Mouse (Mus musculus): Measurements from ENCODE around the gene Syt5. TPM values are rescaled to one million over a fixed set of nuclear protein-coding genes. Genes with fewer than 3 reads are reported as not detected.

Syt5 gene
- polyA plus RNA-seq, 1 experiment from 2014 or later, result 0.78 TPM

DNA sequence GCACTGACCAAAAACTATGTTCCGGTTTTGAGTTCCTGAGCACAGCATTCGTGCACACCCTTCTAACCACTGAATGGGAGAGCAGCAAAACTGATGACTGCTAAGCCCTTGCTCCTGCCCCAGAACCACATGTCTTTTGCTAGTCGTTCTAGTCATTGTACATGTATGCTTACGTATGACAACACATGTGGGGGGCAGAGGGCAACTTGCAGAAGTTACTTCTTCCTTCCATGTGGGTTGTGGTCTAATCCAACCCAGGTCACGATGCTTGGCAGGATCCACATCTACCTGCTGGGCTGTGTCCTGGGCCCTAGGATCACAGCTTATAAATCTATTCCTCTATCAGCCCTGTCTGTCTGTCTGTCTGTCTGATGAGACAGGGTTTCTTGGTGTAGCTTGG lies 43.5 kb downstream of the Syt5 start:
- H3K4me2 ChIP-seq (ENCODE audit: low read length), result no peak overlapping the region
- H3K4me3 ChIP-seq (ENCODE audit: control insufficient read depth in 1 of 2, insufficient read depth in 1 of 2, low read depth in 1 of 2, low read length in 2 of 2), result no peak overlapping the region
- H3K9ac ChIP-seq (ENCODE audit: low read length), result no peak overlapping the region
- no peak for ATAC-seq (ENCODE audit: insufficient number of reproducible peaks, insufficient read depth, low FRiP score, low read depth)
- peaks cover 37% of the 10 kb centered on the region for H3K36me3 ChIP-seq (ENCODE audit: control insufficient read depth, insufficient read depth, low read length)
- whole genome bisulfite sequencing, result 78% methylated on average over 5 of the region's 5 CpGs
- peak overlapping the region; percentile 49 to 61; a peak in 1 of 4 replicates for H3K27ac ChIP-seq (replicated peaks in 1 of 2; ENCODE audit: control insufficient read depth in 1 of 2, insufficient read depth in 1 of 2, low read depth in 2 of 2, low read length in 2 of 2)
- H3K9me3 ChIP-seq (ENCODE audit: control insufficient read depth, low read length), result no peaks in the 10 kb centered on the region
- peaks cover 15 to 23% of the 10 kb centered on the region in 2 experiments for H3K4me1 ChIP-seq (ENCODE audit: control insufficient read depth in 2 of 2, insufficient read depth in 2 of 2, low read length in 2 of 2)
- H3K27me3 ChIP-seq (ENCODE audit: control insufficient read depth, insufficient read depth, low read length), result no peaks in the 10 kb centered on the region

- Histone ChIP-seq H3K27ac (replicated peaks in 1 of 2; ENCODE audit: control insufficient read depth in 1 of 2, insufficient read depth in 1 of 2, low read depth in 2 of 2, low read length in 2 of 2) (peak overlapping the region in 1 of 2 experiments; percentile 94; a peak in 1 of 4 replicates), H3K4me2 (ENCODE audit: low read length) (no peak overlapping the region), H3K9me3 (ENCODE audit: control insufficient read depth, low read length) (no peaks in the 10 kb centered on the region), H3K27me3 (ENCODE audit: control insufficient read depth, insufficient read depth, low read length) (no peaks in the 10 kb centered on the region), H3K9ac (ENCODE audit: low read length) (no peak overlapping the region), H3K4me3 (ENCODE audit: control insufficient read depth in 1 of 2, insufficient read depth in 1 of 2, low read depth in 1 of 2, low read length in 2 of 2) (no peak overlapping the region), H3K4me1 (ENCODE audit: control insufficient read depth in 2 of 2, insufficient read depth in 2 of 2, low read length in 2 of 2) (peaks cover 17 to 27% of the 10 kb centered on the region in 2 experiments), H3K36me3 (ENCODE audit: control insufficient read depth, insufficient read depth, low read length) (peaks cover 34% of the 10 kb centered on the region)
- WGBS, result 74% methylated on average over 4 of the region's 4 CpGs
- ATAC-seq (ENCODE audit: insufficient number of reproducible peaks, insufficient read depth, low FRiP score, low read depth), result no peak
These were observed 44.2 kb downstream of the Syt5 start for GRCm38 (mm10) chr7:4503100-4503499.

- peak overlapping the region; percentile 94 to 98; a peak in 3 of 4 replicates for H3K27ac ChIP-seq (replicated peaks in 1 of 2; ENCODE audit: control insufficient read depth in 1 of 2, insufficient read depth in 1 of 2, low read depth in 2 of 2, low read length in 2 of 2)
- peaks cover 22 to 33% of the 10 kb centered on the region in 2 experiments for H3K4me1 ChIP-seq (ENCODE audit: control insufficient read depth in 2 of 2, insufficient read depth in 2 of 2, low read length in 2 of 2)
- ATAC-seq (ENCODE audit: insufficient number of reproducible peaks, insufficient read depth, low FRiP score, low read depth), result no peak
- WGBS, result 8% methylated on average over 14 of the region's 14 CpGs
- H3K9me3 ChIP-seq (ENCODE audit: control insufficient read depth, low read length), result no peaks in the 10 kb centered on the region
- peaks cover 34% of the 10 kb centered on the region for H3K36me3 ChIP-seq (ENCODE audit: control insufficient read depth, insufficient read depth, low read length)
- H3K4me3 ChIP-seq (ENCODE audit: control insufficient read depth in 1 of 2, insufficient read depth in 1 of 2, low read depth in 1 of 2, low read length in 2 of 2), result peak overlapping the region; percentile 84 to 88
- peak overlapping the region; percentile 96; the same call in 1 of the 2 replicates for H3K9ac ChIP-seq (ENCODE audit: low read length)
- H3K27me3 ChIP-seq (ENCODE audit: control insufficient read depth, insufficient read depth, low read length), result no peaks in the 10 kb centered on the region
- peak overlapping the region; percentile 90 for H3K4me2 ChIP-seq (ENCODE audit: low read length)
These were observed 44.8 kb downstream of the Syt5 start for GRCm38 (mm10) chr7:4502421-4503090.

GRCm38 (mm10) chr7:4501558-4502397 lies 45.6 kb downstream of the Syt5 start, which contains the start of gene Ppp1r12c:
Gene Ppp1r12c (minus strand): TSS chr7:4501680.
- Histone ChIP-seq H3K4me2 (ENCODE audit: low read length) (peak within 1 kb of the TSS; percentile 90), H3K27ac (replicated peaks in 1 of 2; ENCODE audit: control insufficient read depth in 1 of 2, insufficient read depth in 1 of 2, low read depth in 2 of 2, low read length in 2 of 2) (peak within 1 kb of the TSS; percentile 94 to 98), H3K36me3 (ENCODE audit: control insufficient read depth, insufficient read depth, low read length) (peaks cover 39% of the 10 kb centered on the region), H3K27me3 (ENCODE audit: control insufficient read depth, insufficient read depth, low read length) (no peaks in the 10 kb centered on the region), H3K9me3 (ENCODE audit: control insufficient read depth, low read length) (no peaks in the 10 kb centered on the region), H3K9ac (ENCODE audit: low read length) (peak within 1 kb of the TSS; percentile 96), H3K4me3 (ENCODE audit: control insufficient read depth in 1 of 2, insufficient read depth in 1 of 2, low read depth in 1 of 2, low read length in 2 of 2) (peak within 1 kb of the TSS; percentile 84 to 88), H3K4me1 (ENCODE audit: control insufficient read depth in 2 of 2, insufficient read depth in 2 of 2, low read length in 2 of 2) (peaks cover 26 to 37% of the 10 kb centered on the region in 2 experiments)
- under 1% methylated on average over 61 of the region's 62 CpGs for WGBS
- ATAC-seq (ENCODE audit: insufficient number of reproducible peaks, insufficient read depth, low FRiP score, low read depth), result peak; percentile 90

DNA sequence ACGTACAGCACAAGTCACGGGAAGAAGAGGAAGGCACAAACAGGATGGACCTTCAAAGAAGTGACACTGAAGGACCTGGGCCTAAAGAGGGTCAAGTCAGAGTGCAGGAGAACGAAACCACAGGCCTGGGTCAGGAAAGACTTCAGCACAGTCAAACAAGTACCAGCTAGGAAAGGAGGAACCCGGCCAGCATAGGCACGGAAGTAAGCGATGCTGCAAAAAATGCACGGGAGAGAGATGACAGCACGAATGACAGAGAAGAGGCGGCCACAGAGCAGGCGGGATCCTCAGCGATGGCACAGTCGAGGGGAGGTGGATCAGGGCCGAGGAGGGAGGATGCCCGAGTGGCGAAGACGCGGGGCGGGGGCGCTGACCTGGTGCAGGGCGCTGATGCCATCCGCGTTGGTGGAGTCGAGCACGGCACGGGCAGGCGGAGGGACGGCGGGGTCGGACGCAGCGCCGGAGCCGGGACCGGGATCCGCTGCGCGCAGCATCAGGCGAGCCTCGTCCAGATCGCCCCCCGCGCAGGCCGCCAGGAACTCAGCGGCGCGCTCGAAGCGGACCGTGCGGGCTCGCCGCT lies 46.4 kb downstream of the Syt5 start:
- Histone ChIP-seq H3K9ac (ENCODE audit: low read length) (peak overlapping the region; percentile 96), H3K27me3 (ENCODE audit: control insufficient read depth, insufficient read depth, low read length) (no peaks in the 10 kb centered on the region), H3K4me3 (ENCODE audit: control insufficient read depth in 1 of 2, insufficient read depth in 1 of 2, low read depth in 1 of 2, low read length in 2 of 2) (peak overlapping the region; percentile 84 to 88), H3K4me1 (ENCODE audit: control insufficient read depth in 2 of 2, insufficient read depth in 2 of 2, low read length in 2 of 2) (peaks cover 26 to 37% of the 10 kb centered on the region in 2 experiments), H3K27ac (replicated peaks in 1 of 2; ENCODE audit: control insufficient read depth in 1 of 2, insufficient read depth in 1 of 2, low read depth in 2 of 2, low read length in 2 of 2) (peak overlapping the region; percentile 60 to 94), H3K36me3 (ENCODE audit: control insufficient read depth, insufficient read depth, low read length) (peaks cover 45% of the 10 kb centered on the region), H3K4me2 (ENCODE audit: low read length) (peak overlapping the region; percentile 90), H3K9me3 (ENCODE audit: control insufficient read depth, low read length) (no peaks in the 10 kb centered on the region)
- ATAC-seq (ENCODE audit: insufficient number of reproducible peaks, insufficient read depth, low FRiP score, low read depth), result peak; percentile 33
- under 1% methylated on average over 40 of the region's 52 CpGs for WGBS

- Histone ChIP-seq H3K4me2 (ENCODE audit: low read length) (peak overlapping the region; percentile 90), H3K4me3 (ENCODE audit: control insufficient read depth in 1 of 2, insufficient read depth in 1 of 2, low read depth in 1 of 2, low read length in 2 of 2) (peak overlapping the region in 1 of 2 experiments; percentile 88; a peak in 1 of 4 replicates), H3K9me3 (ENCODE audit: control insufficient read depth, low read length) (no peaks in the 10 kb centered on the region), H3K27me3 (ENCODE audit: control insufficient read depth, insufficient read depth, low read length) (no peaks in the 10 kb centered on the region), H3K4me1 (ENCODE audit: control insufficient read depth in 2 of 2, insufficient read depth in 2 of 2, low read length in 2 of 2) (peaks cover 26 to 37% of the 10 kb centered on the region in 2 experiments), H3K9ac (ENCODE audit: low read length) (peak overlapping the region; percentile 96), H3K36me3 (ENCODE audit: control insufficient read depth, insufficient read depth, low read length) (peaks cover 50% of the 10 kb centered on the region), H3K27ac (replicated peaks in 1 of 2; ENCODE audit: control insufficient read depth in 1 of 2, insufficient read depth in 1 of 2, low read depth in 2 of 2, low read length in 2 of 2) (peak overlapping the region; percentile 21 to 64; a peak in 2 of 4 replicates)
- 62% methylated on average over 4 of the region's 4 CpGs for WGBS
- ATAC-seq (ENCODE audit: insufficient number of reproducible peaks, insufficient read depth, low FRiP score, low read depth), result no peak
These were observed 48.3 kb downstream of the Syt5 start for GRCm38 (mm10) chr7:4499034-4499433.

GRCm38 (mm10) chr7:4498251-4498650 lies 49.1 kb downstream of the Syt5 start:
- H3K4me1 ChIP-seq (ENCODE audit: control insufficient read depth in 2 of 2, insufficient read depth in 2 of 2, low read length in 2 of 2), result peaks cover 26 to 37% of the 10 kb centered on the region in 2 experiments
- peak overlapping the region; percentile 90 for H3K4me2 ChIP-seq (ENCODE audit: low read length)
- no peak for ATAC-seq (ENCODE audit: insufficient number of reproducible peaks, insufficient read depth, low FRiP score, low read depth)
- H3K27ac ChIP-seq (replicated peaks in 1 of 2; ENCODE audit: control insufficient read depth in 1 of 2, insufficient read depth in 1 of 2, low read depth in 2 of 2, low read length in 2 of 2), result peak overlapping the region; percentile 21 to 64; a peak in 3 of 4 replicates
- H3K4me3 ChIP-seq (ENCODE audit: control insufficient read depth in 1 of 2, insufficient read depth in 1 of 2, low read depth in 1 of 2, low read length in 2 of 2), result peak overlapping the region in 1 of 2 experiments; percentile 4; a peak in 2 of 4 replicates
- peaks cover 57% of the 10 kb centered on the region for H3K36me3 ChIP-seq (ENCODE audit: control insufficient read depth, insufficient read depth, low read length)
- no peaks in the 10 kb centered on the region for H3K27me3 ChIP-seq (ENCODE audit: control insufficient read depth, insufficient read depth, low read length)
- H3K9ac ChIP-seq (ENCODE audit: low read length), result peak overlapping the region; percentile 96; the same call in 1 of the 2 replicates
- 14% methylated on average over 9 of the region's 9 CpGs for WGBS
- no peaks in the 10 kb centered on the region for H3K9me3 ChIP-seq (ENCODE audit: control insufficient read depth, low read length)
